Mouse (Mus musculus): ENCODE results near the gene Slc22a23.

Gene Slc22a23

GRCm38 (mm10) chr13:34299351-34300333 lies 45.3 kb downstream of the Slc22a23 start:
- DNase-seq (ENCODE audit: low spot score) = no peak

GRCm38 (mm10) chr13:34298674-34299073 lies 46.3 kb downstream of the Slc22a23 start:
- no peak for DNase-seq (ENCODE audit: low spot score)

GRCm38 (mm10) chr13:34298061-34298460 lies 46.9 kb downstream of the Slc22a23 start:
- DNase-seq (ENCODE audit: low spot score) = no peak

GRCm38 (mm10) chr13:34295787-34296435 lies 49.1 kb downstream of the Slc22a23 start:
- no peak for DNase-seq (ENCODE audit: low spot score)

- DNase-seq (ENCODE audit: low spot score) = no peak
Observed at GRCm38 (mm10) chr13:34294212-34294611, 50.8 kb downstream of the Slc22a23 start.

GRCm38 (mm10) chr13:34292042-34292441 lies 52.9 kb downstream of the Slc22a23 start:
- DNase-seq (ENCODE audit: low spot score) = no peak

GRCm38 (mm10) chr13:34290346-34290745 lies 54.6 kb downstream of the Slc22a23 start:
- DNase-seq (ENCODE audit: low spot score) = no peak

- DNase-seq (ENCODE audit: low spot score) = no peak
Observed at GRCm38 (mm10) chr13:34289567-34289966, 55.4 kb downstream of the Slc22a23 start.

GRCm38 (mm10) chr13:34288129-34288528 lies 56.9 kb downstream of the Slc22a23 start:
- no peak for DNase-seq (ENCODE audit: low spot score)

GRCm38 (mm10) chr13:34287601-34288083 lies 57.3 kb downstream of the Slc22a23 start:
- no peak for DNase-seq (ENCODE audit: low spot score)

- no peak for DNase-seq (ENCODE audit: low spot score)
Observed at GRCm38 (mm10) chr13:34281360-34281759, 63.6 kb downstream of the Slc22a23 start.

- DNase-seq (ENCODE audit: low spot score) = no peak
Observed at GRCm38 (mm10) chr13:34278759-34279270, 66.2 kb downstream of the Slc22a23 start.

- DNase-seq (ENCODE audit: low spot score) = no peak
Observed at GRCm38 (mm10) chr13:34278288-34278701, 66.7 kb downstream of the Slc22a23 start.

- DNase-seq (ENCODE audit: low spot score) = no peak
Observed at GRCm38 (mm10) chr13:34277611-34278010, 67.4 kb downstream of the Slc22a23 start.

- no peak for DNase-seq (ENCODE audit: low spot score)
Observed at GRCm38 (mm10) chr13:34277001-34277400, 68.0 kb downstream of the Slc22a23 start.

- no peak for DNase-seq (ENCODE audit: low spot score)
Observed at GRCm38 (mm10) chr13:34274890-34275289, 70.1 kb downstream of the Slc22a23 start.

GRCm38 (mm10) chr13:34274417-34274816 lies 70.6 kb downstream of the Slc22a23 start:
- no peak for DNase-seq (ENCODE audit: low spot score)

- DNase-seq (ENCODE audit: low spot score) = no peak
Observed at GRCm38 (mm10) chr13:34272275-34273054, 72.5 kb downstream of the Slc22a23 start.

- DNase-seq (ENCODE audit: low spot score) = no peak
Observed at GRCm38 (mm10) chr13:34271665-34272064, 73.3 kb downstream of the Slc22a23 start.

GRCm38 (mm10) chr13:34270886-34271602 lies 73.9 kb downstream of the Slc22a23 start:
- no peak for DNase-seq (ENCODE audit: low spot score)

GRCm38 (mm10) chr13:34269376-34269991 lies 75.5 kb downstream of the Slc22a23 start:
- DNase-seq (ENCODE audit: low spot score) = no peak

Data from testis, postnatal 14 days (tissue).